Mouse (Mus musculus): ENCODE measurements around the gene Stxbp5l.

Gene Stxbp5l

GRCm38 (mm10) chr16:37384821-37385344 is at the start of gene Stxbp5l:
Gene Stxbp5l, minus strand, starts transcription at chr16:37384962.
- peak; percentile 99 for DNase-seq (ENCODE audit: low read depth, low spot score)

- no peak for DNase-seq (ENCODE audit: low read depth, low spot score)
These were observed 48.8 kb upstream of the Stxbp5l start for GRCm38 (mm10) chr16:37433418-37434204.

- DNase-seq (ENCODE audit: low read depth, low spot score): no peak
These were observed 40.7 kb upstream of the Stxbp5l start for GRCm38 (mm10) chr16:37425434-37425833.

GRCm38 (mm10) chr16:37422874-37423273 is 38.1 kb upstream of the Stxbp5l start:
- DNase-seq (ENCODE audit: low read depth, low spot score): no peak

GRCm38 (mm10) chr16:37421851-37422250 is 37.1 kb upstream of the Stxbp5l start:
- no peak for DNase-seq (ENCODE audit: low read depth, low spot score)

- no peak for DNase-seq (ENCODE audit: low read depth, low spot score)
These were observed 35.8 kb upstream of the Stxbp5l start for GRCm38 (mm10) chr16:37420512-37420911.

- no peak for DNase-seq (ENCODE audit: low read depth, low spot score)
These were observed 20.8 kb upstream of the Stxbp5l start for GRCm38 (mm10) chr16:37405536-37405935.

GRCm38 (mm10) chr16:37404922-37405321 is 20.2 kb upstream of the Stxbp5l start:
- no peak for DNase-seq (ENCODE audit: low read depth, low spot score)

GRCm38 (mm10) chr16:37389964-37390363 is 5.2 kb upstream of the Stxbp5l start:
- no peak for DNase-seq (ENCODE audit: low read depth, low spot score)

GRCm38 (mm10) chr16:37389201-37389905 is 4.6 kb upstream of the Stxbp5l start:
- DNase-seq (ENCODE audit: low read depth, low spot score): no peak

GRCm38 (mm10) chr16:37384369-37384768 is 393 bp downstream of the Stxbp5l start:
- DNase-seq (ENCODE audit: low read depth, low spot score): no peak

- DNase-seq (ENCODE audit: low read depth, low spot score): no peak
These were observed 1.3 kb downstream of the Stxbp5l start for GRCm38 (mm10) chr16:37383426-37383825.

- no peak for DNase-seq (ENCODE audit: low read depth, low spot score)
These were observed 12.0 kb downstream of the Stxbp5l start for GRCm38 (mm10) chr16:37372716-37373115.

GRCm38 (mm10) chr16:37367426-37367825 is 17.3 kb downstream of the Stxbp5l start:
- DNase-seq (ENCODE audit: low read depth, low spot score): no peak

- DNase-seq (ENCODE audit: low read depth, low spot score): no peak
These were observed 20.8 kb downstream of the Stxbp5l start for GRCm38 (mm10) chr16:37363958-37364357.

GRCm38 (mm10) chr16:37355621-37356020 is 29.1 kb downstream of the Stxbp5l start:
- DNase-seq (ENCODE audit: low read depth, low spot score): no peak

GRCm38 (mm10) chr16:37347092-37347491 is 37.7 kb downstream of the Stxbp5l start:
- DNase-seq (ENCODE audit: low read depth, low spot score): no peak

GRCm38 (mm10) chr16:37344960-37345359 is 39.8 kb downstream of the Stxbp5l start:
- DNase-seq (ENCODE audit: low read depth, low spot score): no peak

GRCm38 (mm10) chr16:37341446-37341845 is 43.3 kb downstream of the Stxbp5l start:
- DNase-seq (ENCODE audit: low read depth, low spot score): peak; percentile 68

GRCm38 (mm10) chr16:37338177-37338576 is 46.6 kb downstream of the Stxbp5l start:
- no peak for DNase-seq (ENCODE audit: low read depth, low spot score)

- no peak for DNase-seq (ENCODE audit: low read depth, low spot score)
These were observed 47.2 kb downstream of the Stxbp5l start for GRCm38 (mm10) chr16:37337529-37337928.

GRCm38 (mm10) chr16:37304441-37304840 is 80.3 kb downstream of the Stxbp5l start:
- no peak for DNase-seq (ENCODE audit: low read depth, low spot score)

GRCm38 (mm10) chr16:37292593-37292992 is 92.2 kb downstream of the Stxbp5l start:
- DNase-seq (ENCODE audit: low read depth, low spot score): peak; percentile 25

Measured in ES-CJ7 (cell line).